Mouse (Mus musculus) kidney, postnatal 25 days (tissue): ENCODE data around the gene N4bp2l1.
"Not testable (repeated sequence)": the region's sequence is repeated elsewhere in the genome, so short reads cannot be mapped to it uniquely, and the experiment has no call there.

ENCODE experiments used
- DNase-seq, 2 experiments: peaks; one replicate each; pipeline ENCODE4 v3.0.0; 2021; ENCODE audit warnings: mixed read lengths in 2 of 2

N4bp2l1 gene

DNA sequence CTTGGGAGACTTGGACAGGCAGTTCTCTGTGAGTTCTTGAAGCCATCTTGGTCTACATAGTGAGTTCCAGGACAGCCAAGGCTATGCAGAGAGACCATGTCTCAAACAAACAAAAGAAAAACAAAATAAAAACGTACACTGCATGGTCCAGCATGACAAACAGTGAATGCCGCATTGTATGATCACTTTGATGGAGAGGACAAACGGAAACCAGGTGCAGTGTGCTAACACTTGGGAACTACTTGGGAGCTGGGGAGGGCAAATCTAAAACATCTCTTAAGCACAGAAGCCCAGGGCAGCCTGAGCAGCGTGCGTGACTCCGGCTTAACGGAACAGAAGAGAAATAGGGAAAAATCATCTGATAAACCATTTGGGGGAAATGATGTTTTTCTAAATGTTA is at the start of gene N4bp2l1:
Gene N4bp2l1, minus strand, starts transcription at position 101 of the 400 bp plus-strand sequence.
- DNase-seq = no peak

DNA sequence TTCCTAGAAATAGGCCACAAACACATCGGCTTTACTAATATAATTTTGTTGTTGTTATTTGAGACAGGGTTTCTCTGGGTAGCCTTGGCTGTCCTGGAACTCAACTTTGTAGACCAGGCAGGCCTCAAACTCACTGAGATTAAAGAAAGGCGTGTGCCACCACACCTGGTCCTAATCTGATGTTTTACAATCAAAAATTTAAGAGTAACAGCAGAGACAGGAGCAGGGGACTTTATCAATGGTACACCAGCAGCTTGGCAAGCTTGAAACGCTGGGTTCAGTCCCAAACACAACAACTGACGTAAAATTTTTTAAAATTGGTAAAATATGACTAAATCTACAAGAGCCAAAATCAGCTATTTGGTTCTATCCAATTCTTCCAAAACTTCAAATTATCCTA is 47.9 kb upstream of the N4bp2l1 start:
- no peak for DNase-seq

DNA sequence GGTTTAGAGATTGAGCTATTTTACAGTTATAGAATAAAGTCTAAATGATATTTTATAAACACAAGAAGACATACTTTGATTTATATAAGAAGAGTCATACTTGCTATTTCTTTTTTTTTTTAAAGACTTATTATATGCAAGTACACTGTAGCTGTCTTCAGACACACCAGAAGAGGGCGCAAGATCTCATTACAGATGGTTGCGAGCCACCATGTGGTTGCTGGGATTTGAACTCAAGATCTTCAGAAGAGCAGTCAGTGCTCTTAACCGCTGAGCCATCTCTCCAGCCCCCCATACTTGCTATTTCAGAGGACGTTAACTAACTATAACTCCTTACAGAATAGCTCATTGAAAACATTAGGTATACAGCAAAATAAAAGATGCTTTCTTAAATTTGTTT is 46.4 kb upstream of the N4bp2l1 start:
- not testable (repeated sequence) for DNase-seq

DNA sequence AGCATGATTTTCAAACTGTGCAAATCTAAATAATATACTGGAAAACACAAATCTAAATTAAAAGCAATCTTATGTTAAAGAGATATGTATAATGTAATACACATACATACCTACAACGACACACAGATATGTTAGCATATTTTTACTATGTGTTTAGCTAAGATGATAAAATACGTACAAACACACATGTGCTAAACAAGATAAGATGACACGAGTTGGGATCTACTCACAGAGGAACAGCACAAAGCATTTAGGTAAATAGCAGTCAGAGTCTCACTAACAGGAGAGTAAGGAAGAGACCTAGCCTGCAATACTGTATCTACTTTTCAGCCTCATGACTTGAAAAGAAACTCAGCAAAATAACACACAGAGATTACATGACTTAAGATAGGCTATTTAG is 44.5 kb upstream of the N4bp2l1 start:
- DNase-seq = no peak

DNA sequence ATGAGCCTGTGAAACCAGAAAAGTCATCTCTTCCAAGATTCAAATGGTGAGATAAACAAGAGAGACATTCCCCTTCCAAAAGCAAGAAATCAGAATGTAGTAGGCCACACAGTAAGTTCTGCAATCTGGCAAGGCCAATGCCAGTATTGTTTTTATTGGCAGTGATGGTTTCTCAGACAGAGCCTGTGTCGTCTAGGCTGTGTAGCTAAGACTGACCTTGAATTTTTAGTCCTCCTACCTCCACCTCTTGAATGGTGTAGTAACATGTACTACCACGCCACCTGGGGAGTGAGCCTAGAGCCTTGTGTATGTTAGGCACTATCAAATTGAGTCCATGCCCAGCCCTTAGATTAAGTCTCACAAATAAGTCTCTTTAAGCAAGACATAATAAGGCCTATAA is 32.7 kb upstream of the N4bp2l1 start:
- DNase-seq = no peak

DNA sequence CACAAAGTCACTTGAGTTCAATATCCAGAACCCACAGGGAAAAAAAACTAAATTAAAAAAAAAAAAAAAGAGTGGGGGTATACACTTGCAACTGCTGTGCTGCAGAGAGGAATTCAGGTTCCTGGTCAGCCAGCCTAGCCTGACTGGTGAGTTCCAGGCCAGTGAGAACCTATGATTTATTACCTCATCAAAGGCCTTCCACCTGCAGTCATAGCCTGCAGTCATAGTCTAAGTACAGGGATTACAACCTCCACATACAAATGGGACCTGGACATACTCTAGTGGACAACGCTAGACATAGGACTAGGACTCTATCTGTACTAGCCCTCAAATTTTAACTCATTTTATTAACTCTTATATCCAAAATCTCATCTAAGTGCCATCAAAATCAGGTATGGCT is 32.3 kb upstream of the N4bp2l1 start:
- no peak for DNase-seq

DNA sequence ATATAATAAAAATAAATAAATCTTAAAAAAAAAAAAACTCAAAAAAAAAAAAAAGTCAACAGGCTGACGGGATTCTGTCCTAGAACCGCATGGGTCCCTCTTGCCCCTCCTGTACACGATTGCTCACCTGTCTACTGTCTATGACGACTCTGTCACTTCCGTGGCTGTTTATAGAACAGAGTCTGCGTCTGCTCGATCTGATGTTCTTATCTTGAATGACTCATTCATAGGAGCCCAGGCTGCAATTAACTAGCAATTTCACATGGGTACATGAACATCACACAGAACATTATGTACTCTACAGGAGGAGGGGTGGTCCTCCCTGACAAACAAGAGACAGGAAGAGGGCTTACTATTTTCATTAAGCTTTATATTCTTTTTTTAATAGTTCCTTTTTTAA is 28.5 kb upstream of the N4bp2l1 start:
- DNase-seq = no peak

DNA sequence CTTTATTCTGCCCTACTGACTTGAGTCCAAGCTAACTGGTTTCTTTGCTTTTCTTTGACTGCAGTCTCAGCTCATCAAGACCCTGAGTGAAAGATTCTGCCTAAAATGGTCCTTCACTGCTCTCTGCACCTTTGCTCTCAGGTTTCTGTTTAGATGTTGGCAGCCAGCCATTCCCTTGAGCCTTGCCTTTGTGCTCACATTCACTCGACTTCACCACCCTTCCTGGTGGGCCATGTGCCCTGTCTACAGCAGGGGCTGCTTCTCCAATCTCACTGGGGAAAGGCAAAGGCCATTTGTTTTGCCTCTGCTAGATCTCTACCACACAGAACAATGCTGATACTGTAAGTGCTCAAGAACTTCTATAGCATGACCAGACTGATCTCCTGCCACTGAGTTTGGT is 25.8 kb upstream of the N4bp2l1 start:
- peak; percentile 45 to 55 for DNase-seq

DNA sequence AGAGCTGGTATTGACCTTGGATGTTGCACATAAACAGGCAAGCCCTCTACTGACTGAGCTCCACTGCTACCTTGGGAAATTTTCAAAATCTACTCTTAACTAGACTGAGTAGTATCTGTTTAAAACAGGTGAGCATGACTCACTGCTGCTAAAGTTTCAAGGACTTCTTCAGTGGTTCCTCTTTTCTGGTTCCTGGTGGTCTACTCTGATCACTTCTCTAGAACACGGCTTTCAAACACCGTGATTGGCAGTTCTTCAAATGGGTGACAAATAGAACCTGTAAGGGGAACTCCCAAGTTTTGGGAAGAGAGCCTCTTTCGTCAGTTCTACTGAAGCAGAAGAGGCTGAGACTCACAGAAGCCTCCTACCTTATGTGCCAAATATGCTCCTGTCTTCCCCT is 24.6 kb upstream of the N4bp2l1 start:
- DNase-seq = no peak

DNA sequence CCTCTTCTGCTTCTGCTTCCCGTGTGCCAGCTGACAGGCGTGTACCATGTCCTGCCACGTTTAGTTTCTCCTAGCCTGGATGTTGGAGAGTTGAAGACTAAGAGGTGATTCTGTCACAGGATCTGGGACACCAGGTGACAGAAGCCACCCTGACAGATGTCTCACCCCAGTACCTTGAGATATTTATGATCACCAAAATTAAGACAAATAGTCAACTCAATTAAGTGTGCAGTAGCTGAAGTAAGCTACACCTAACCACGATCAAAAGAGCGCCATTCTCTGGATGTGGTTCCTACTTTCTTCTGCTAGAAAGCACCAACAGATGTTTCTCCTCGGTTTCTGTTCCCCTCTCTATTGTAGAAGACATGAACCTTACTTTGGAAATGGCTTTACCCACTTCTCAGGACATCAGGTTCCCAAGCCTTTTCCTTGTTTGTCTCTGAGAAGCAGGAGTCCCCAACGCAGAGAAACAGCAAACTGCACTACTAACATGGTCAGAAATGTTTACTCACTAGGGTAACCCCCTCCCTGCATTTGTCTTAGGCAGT is 23.7 kb upstream of the N4bp2l1 start:
- DNase-seq = no peak

DNA sequence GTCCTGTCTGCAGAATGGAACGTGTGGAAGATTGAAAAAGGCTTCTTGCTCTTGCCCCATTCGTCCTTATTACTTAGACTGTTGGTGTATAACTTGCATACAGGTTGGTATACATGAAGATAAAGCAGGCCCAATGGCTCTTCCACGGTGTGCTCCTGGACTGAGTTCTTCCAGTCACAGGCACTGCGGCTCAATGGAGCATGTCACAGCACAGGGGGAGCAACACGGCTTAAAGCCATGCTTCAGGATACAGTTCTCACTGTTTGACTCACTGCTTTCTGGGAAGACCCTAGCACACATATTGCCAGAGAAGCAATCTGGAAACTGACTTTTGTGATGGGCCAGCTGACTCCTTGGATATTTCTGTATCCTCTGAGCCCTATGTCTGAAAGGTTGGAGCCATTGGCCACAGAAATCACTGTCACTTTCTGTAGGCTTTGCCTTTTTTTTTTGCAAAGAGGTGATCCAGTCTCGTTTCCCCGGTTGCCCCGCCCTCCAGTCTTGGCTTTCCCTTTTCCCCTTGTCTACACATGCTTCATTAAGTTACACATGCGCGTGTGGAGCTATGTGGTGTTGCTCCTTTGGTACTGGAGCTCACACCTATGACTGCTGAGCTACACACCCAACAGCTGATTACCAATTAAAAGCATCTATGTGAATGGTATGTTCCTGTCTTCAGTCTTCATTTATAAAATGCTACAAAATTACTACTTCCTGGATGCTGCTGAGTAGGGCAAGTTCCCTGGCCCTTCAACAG is 21.8 kb upstream of the N4bp2l1 start:
- no peak for DNase-seq

DNA sequence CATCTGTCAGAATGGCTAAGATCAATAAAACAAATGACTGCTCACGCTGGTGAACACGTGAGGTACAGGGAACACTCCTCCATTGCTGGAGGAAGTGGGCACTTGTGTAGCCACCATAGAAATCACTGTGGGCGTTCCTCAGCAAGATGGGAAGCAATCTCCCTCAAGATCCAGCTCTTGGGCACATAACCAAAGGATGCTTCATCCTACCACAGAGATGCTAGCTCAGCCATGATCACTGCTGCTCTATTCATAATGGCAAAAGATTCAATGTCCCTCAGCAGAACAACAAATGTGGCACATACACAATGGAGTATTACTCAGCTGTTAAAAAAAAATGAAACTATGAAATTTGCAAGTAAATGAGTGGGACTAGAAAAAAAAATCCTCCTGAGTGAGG is 19.7 kb upstream of the N4bp2l1 start:
- DNase-seq = no peak

DNA sequence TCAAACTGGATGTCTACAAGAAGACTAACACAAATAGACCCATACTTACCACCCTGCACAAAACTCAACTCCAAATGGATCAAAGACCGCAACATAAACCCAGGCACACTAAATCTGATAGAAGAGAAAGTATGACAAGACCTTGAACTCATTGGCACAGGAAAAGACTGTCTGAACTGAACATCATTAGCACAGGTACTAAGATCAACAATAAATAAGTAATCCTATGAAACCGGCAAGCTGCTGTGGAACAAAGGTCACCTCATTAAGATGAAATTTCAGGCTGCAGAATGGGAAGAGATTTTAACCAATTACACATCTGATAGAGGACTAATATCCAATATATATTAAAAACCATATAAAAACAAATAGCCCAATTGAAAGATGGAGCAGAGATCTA is 19.2 kb upstream of the N4bp2l1 start:
- no peak for DNase-seq

DNA sequence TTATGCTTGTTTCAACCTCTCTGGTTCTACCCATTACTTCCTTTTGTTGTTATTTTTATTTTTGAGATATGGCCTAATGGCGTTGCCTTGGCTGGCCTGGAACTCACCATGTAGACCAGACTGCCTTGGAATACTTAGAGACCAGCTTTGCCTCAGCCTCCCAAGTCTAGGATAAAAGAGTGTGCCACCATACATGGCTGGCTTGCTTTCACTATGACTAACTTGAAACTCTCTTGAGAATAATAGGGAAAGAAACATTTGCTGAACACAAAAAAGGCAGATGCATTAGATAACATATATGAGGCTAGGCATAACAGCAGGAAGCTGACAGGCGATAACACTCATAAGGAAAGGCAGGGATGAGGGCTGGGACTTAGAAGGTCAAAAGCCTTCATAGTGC is 17.1 kb upstream of the N4bp2l1 start:
- no peak for DNase-seq

DNA sequence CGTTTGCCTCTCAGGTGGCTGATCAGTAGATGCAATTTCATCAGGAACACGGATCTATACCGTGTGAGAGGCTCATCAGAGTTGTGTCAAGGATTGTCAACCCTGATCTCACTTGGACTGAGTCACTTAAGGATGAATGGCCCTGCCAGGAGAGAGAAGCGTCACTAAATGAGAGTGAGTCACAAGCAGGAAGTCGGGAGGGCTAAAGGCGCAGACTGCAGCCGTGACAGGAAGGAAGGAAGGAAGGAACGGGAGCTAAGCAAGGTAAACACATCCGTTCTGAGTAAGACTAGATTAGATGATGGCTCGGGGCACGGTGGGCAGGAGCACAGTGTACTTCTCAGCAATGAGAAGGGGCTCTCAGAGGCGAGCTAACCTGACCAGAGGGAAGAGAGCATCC is 14.7 kb upstream of the N4bp2l1 start:
- no peak for DNase-seq

DNA sequence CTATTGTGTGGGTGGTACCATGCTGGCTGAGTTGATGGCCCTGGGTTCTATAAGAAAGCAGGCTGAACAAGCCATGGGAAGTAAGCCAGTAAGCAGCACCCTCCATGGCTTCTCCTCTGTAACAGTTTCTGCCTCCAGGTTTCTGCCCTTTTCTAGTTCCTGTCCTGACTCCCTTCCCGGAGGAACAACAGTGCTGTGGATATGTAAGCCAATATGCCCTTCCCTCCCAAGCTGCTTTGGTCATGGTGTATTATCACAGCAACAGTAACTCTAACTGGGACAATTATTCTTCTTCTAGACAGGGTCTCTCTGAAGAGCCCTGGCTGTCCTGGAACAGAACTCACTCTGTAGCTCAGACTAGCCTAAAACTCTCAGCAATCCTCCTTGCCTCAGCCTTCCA is 14.1 kb upstream of the N4bp2l1 start:
- DNase-seq = no peak

DNA sequence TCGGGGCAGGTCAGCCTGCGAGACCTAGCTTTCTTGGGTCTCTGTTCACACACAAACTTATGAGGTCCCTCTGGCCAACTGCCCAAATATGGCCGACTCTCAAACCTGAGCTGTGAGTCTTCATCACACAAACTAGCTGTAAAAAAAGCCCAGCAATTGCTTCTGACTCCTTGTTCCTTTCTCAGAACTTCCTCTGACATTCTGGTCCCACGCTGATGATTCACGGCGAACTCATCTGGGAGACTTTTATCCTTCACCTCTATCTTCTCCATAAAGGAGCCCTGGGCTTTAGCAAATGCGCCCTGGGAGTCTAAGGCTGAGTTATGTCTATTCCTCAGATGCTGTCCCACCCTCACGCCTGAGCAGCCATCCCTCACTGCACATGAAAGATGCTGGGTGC is 10.6 kb upstream of the N4bp2l1 start:
- DNase-seq = no peak

DNA sequence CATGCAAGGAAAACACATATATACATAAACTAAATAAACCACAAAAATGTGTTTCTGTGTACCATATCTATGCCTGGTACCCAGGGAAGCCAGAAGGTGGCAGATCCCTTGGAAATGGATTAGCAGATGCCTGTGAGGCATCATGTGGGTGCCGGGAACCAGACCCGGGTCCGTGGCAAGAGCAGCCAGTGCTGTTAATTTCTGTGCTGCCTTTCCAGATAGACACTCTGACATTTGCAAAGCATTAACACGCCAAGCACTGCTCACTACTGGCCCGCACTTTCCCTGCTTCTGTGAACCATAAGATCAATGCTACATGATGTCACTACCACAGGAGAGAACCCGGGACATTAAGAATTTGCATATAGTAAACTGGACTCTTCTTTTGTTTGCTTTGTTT is 9.1 kb upstream of the N4bp2l1 start:
- no peak for DNase-seq

DNA sequence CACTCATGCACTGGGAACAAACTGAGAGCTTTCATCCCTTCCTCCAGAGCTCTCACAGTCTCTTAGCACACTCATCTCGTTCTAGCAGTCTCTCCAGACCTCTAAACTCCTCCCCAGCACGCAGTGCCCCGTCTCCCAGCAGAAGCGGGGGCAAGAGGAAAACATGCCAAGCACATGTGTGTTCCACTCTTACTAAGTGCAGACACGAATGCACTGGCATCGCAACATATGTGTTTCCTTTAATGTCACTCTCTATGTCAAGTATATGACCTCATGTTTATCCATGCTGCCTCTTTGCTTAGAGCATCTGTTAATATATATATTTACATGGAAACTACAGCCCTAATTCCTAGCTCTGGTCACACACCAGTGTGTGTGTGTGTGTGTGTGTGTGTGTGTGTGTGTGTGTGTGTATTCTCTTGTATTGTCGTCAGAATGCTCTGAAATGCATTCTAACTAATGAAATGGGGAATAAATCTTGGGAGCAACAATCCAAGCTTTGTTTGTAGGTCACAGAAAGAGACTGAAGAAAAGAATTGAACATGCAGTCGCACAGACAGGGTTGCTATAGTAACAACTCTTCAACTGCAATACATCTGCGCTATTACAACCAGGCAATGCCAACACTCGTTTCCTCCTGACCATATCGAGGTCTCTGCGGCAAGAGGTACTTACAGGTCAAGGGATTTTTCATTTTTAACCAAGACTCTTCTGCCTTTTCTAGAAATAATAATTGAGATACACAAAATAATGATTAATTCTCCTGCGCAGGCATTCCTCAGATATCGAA is 4.6 kb upstream of the N4bp2l1 start:
- DNase-seq = no peak

DNA sequence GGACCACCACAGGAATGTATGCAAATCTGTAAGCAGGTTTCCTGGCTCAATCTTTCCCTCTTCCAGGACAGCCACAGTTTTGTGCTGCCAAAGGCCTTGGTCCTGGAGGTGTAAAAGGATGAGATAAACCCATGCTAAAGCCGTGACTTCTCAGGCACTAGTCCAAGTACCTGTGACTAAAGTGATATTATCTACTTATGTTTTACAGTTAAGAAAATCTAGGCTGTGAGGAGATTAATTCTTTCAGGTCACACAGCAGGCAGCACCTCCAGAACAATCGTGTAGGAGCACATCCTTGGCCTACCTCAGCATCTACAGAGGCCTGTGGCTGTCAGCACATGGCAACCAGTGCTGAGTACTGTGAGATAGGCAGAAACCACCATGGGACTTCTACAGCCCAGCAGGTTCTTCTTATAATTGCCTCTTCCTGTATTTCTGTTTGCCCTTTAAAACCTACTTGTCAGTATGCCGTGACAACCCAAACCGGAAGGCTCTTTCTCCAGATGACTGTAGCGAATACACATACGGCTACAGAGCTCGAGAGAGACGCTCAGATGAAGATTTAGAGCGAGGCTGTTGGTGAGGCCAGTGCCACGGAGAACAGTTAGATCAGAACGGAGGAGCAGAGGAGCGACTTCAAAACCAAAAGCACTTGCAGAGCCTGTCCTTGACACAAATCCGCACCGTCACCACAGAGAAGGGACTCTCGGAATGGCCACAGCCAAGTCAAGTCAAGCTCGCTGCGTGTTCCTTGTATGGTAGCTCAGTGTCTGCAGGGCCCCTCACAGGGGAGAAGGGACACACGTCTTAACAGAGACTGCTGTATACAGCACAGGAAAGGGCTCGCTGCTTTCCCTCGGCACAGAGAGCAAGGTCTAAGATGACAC is 3.8 kb upstream of the N4bp2l1 start:
- DNase-seq = no peak

DNA sequence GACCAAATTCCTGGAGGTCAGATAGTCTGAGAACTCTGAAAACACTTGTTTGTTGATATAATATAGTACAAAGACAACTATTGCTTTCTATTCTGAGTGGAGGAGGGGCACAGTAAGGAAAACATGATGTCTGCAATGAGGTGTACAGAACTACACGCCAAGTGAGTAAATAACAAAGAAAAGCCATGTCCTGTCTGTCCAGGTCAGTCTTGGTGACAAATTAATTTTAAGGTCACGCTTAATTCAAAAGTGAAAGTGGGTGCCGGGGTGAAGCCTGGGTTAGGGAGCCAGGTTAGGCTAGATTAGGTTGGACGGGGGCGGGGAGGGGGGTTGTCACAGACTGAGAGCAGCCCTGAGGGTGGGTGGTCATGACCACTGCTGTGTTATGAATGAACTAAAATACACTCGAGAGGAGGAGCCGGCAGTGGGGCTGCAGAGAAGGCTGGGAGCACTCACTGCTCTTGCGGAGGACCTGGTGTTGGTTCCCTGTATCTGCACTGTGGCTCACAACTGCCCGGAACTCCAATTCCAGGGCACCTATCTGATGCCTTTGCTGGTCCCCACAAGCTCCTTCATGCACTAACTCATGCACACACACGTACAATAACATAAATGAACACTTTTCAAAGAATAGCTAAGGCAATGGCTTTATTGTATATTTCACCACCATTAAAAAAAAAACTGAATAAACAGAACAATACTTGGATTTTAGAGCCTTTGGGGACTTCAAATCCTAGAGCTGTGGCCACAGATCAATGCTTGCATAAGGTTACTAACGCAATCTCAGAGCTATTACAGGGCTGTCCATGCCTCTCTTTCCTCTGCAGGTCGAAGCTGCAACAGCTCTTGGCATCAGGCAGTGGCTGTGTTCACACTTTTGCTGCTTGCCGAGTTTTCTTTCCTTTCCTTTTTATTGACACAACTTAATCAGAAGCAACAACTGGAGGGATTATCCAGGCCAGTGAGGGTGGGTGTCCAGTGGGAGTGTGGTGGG is 2.6 kb upstream of the N4bp2l1 start:
- DNase-seq = no peak
